Mouse (Mus musculus): ENCODE results near the gene Nup35. TPM values are rescaled to one million over a fixed set of nuclear protein-coding genes. Genes with fewer than 3 reads are reported as not detected.

Nup35 gene
- polyA plus RNA-seq, 1 experiment from 2014 or later, result 57.5 TPM

GRCm38 (mm10) chr2:80600611-80601010 lies 16.4 kb upstream of the Nup35 start:
- Histone ChIP-seq H3K27ac (no peak overlapping the region), H3K27me3 (no peaks in the 10 kb centered on the region), H3K9ac (replicated peaks) (no peak overlapping the region), H3K4me2 (replicated peaks) (no peak overlapping the region), H3K4me1 (replicated peaks) (no peaks in the 10 kb centered on the region), H3K4me3 (replicated peaks) (no peak overlapping the region), H3K36me3 (no peaks in the 10 kb centered on the region), H3K9me3 (no peaks in the 10 kb centered on the region)
- no peak for ATAC-seq

GRCm38 (mm10) chr2:80602756-80603155 lies 14.3 kb upstream of the Nup35 start:
- H3K4me3 ChIP-seq (replicated peaks), result no peak overlapping the region
- H3K27me3 ChIP-seq, result no peaks in the 10 kb centered on the region
- no peak overlapping the region for H3K27ac ChIP-seq
- no peaks in the 10 kb centered on the region for H3K36me3 ChIP-seq
- H3K4me2 ChIP-seq (replicated peaks), result no peak overlapping the region
- H3K9ac ChIP-seq (replicated peaks), result no peak overlapping the region
- no peaks in the 10 kb centered on the region for H3K4me1 ChIP-seq (replicated peaks)
- 95% methylated on average over 13 of the region's 13 CpGs for WGBS
- ATAC-seq, result no peak
- no peaks in the 10 kb centered on the region for H3K9me3 ChIP-seq

GRCm38 (mm10) chr2:80603771-80604426 lies 13.1 kb upstream of the Nup35 start:
- Histone ChIP-seq H3K9me3 (no peaks in the 10 kb centered on the region), H3K4me3 (replicated peaks) (no peak overlapping the region), H3K9ac (replicated peaks) (no peak overlapping the region), H3K27ac (no peak overlapping the region), H3K36me3 (no peaks in the 10 kb centered on the region), H3K4me1 (replicated peaks) (no peaks in the 10 kb centered on the region), H3K27me3 (no peaks in the 10 kb centered on the region), H3K4me2 (replicated peaks) (no peak overlapping the region)
- no peak for ATAC-seq
- 89% methylated on average over 19 of the region's 19 CpGs for WGBS

GRCm38 (mm10) chr2:80612286-80612685 lies 4.8 kb upstream of the Nup35 start:
- H3K9me3 ChIP-seq, result no peaks in the 10 kb centered on the region
- H3K9ac ChIP-seq (replicated peaks), result no peak overlapping the region
- H3K36me3 ChIP-seq, result no peaks in the 10 kb centered on the region
- H3K4me1 ChIP-seq (replicated peaks), result no peaks in the 10 kb centered on the region
- H3K4me3 ChIP-seq (replicated peaks), result no peak overlapping the region
- ATAC-seq, result no peak
- 81% methylated on average over 1 of the region's 1 CpGs for WGBS
- no peak overlapping the region for H3K4me2 ChIP-seq (replicated peaks)
- no peaks in the 10 kb centered on the region for H3K27me3 ChIP-seq
- H3K27ac ChIP-seq, result no peak overlapping the region

GRCm38 (mm10) chr2:80612796-80613195 lies 4.2 kb upstream of the Nup35 start:
- Histone ChIP-seq H3K9me3 (no peaks in the 10 kb centered on the region), H3K27ac (no peak overlapping the region), H3K27me3 (no peaks in the 10 kb centered on the region), H3K4me2 (replicated peaks) (no peak overlapping the region), H3K9ac (replicated peaks) (no peak overlapping the region), H3K36me3 (no peaks in the 10 kb centered on the region), H3K4me1 (replicated peaks) (peaks cover 4% of the 10 kb centered on the region), H3K4me3 (replicated peaks) (no peak overlapping the region)
- no peak for ATAC-seq
- 73% methylated on average over 2 of the region's 2 CpGs for WGBS

- Histone ChIP-seq H3K4me1 (replicated peaks) (peaks cover 18% of the 10 kb centered on the region), H3K27ac (no peak overlapping the region), H3K4me2 (replicated peaks) (no peak overlapping the region), H3K9me3 (no peaks in the 10 kb centered on the region), H3K36me3 (peaks cover 18% of the 10 kb centered on the region), H3K4me3 (replicated peaks) (no peak overlapping the region), H3K27me3 (no peaks in the 10 kb centered on the region), H3K9ac (replicated peaks) (no peak overlapping the region)
- 88% methylated on average over 3 of the region's 3 CpGs for WGBS
- ATAC-seq, result no peak
Measured at GRCm38 (mm10) chr2:80618991-80619390, 2.0 kb downstream of the Nup35 start.

GRCm38 (mm10) chr2:80621921-80622320 lies 4.9 kb downstream of the Nup35 start:
- H3K4me1 ChIP-seq (replicated peaks), result peaks cover 18% of the 10 kb centered on the region
- H3K27me3 ChIP-seq, result no peaks in the 10 kb centered on the region
- H3K4me2 ChIP-seq (replicated peaks), result no peak overlapping the region
- no peak overlapping the region for H3K27ac ChIP-seq
- 95% methylated on average over 3 of the region's 3 CpGs for WGBS
- H3K9me3 ChIP-seq, result no peaks in the 10 kb centered on the region
- ATAC-seq, result no peak
- no peak overlapping the region for H3K9ac ChIP-seq (replicated peaks)
- no peak overlapping the region for H3K4me3 ChIP-seq (replicated peaks)
- H3K36me3 ChIP-seq, result peaks cover 31% of the 10 kb centered on the region

- Histone ChIP-seq H3K27me3 (no peaks in the 10 kb centered on the region), H3K27ac (no peak overlapping the region), H3K36me3 (peaks cover 38% of the 10 kb centered on the region), H3K4me3 (replicated peaks) (no peak overlapping the region), H3K9ac (replicated peaks) (no peak overlapping the region), H3K4me1 (replicated peaks) (no peaks in the 10 kb centered on the region), H3K4me2 (replicated peaks) (no peak overlapping the region), H3K9me3 (no peaks in the 10 kb centered on the region)
- WGBS, result 97% methylated on average over 4 of the region's 4 CpGs
- ATAC-seq, result no peak
Measured at GRCm38 (mm10) chr2:80624523-80624922, 7.5 kb downstream of the Nup35 start.

GRCm38 (mm10) chr2:80632336-80633026 lies 15.4 kb downstream of the Nup35 start:
- Histone ChIP-seq H3K4me3 (replicated peaks) (no peak overlapping the region), H3K27ac (no peak overlapping the region), H3K36me3 (peaks cover 6% of the 10 kb centered on the region), H3K27me3 (no peaks in the 10 kb centered on the region), H3K4me2 (replicated peaks) (no peak overlapping the region), H3K9ac (replicated peaks) (no peak overlapping the region), H3K9me3 (no peaks in the 10 kb centered on the region), H3K4me1 (replicated peaks) (no peaks in the 10 kb centered on the region)
- WGBS, result 90% methylated on average over 13 of the region's 13 CpGs
- ATAC-seq, result no peak

- Histone ChIP-seq H3K4me2 (replicated peaks) (peak overlapping the region; percentile 66), H3K27ac (peak overlapping the region; percentile 80), H3K36me3 (peaks cover 10% of the 10 kb centered on the region), H3K9me3 (no peaks in the 10 kb centered on the region), H3K4me1 (replicated peaks) (peaks cover 12% of the 10 kb centered on the region), H3K27me3 (no peaks in the 10 kb centered on the region), H3K4me3 (replicated peaks) (peak overlapping the region; percentile 91), H3K9ac (replicated peaks) (peak overlapping the region; percentile 81)
- ATAC-seq, result peak; percentile 98
- WGBS, result under 1% methylated on average over 45 of the region's 45 CpGs
Measured at GRCm38 (mm10) chr2:80638364-80639241, 21.6 kb downstream of the Nup35 start.

- no peak for ATAC-seq
- H3K36me3 ChIP-seq, result peaks cover 18% of the 10 kb centered on the region
- 11% methylated on average over 8 of the region's 8 CpGs for WGBS
- peaks cover 12% of the 10 kb centered on the region for H3K4me1 ChIP-seq (replicated peaks)
- no peaks in the 10 kb centered on the region for H3K27me3 ChIP-seq
- peak overlapping the region; percentile 81 for H3K9ac ChIP-seq (replicated peaks)
- no peaks in the 10 kb centered on the region for H3K9me3 ChIP-seq
- H3K4me3 ChIP-seq (replicated peaks), result peak overlapping the region; percentile 91
- peak overlapping the region; percentile 66 for H3K4me2 ChIP-seq (replicated peaks)
- no peak overlapping the region for H3K27ac ChIP-seq
Measured at GRCm38 (mm10) chr2:80639398-80639797, 22.4 kb downstream of the Nup35 start.

- peaks cover 12% of the 10 kb centered on the region for H3K4me1 ChIP-seq (replicated peaks)
- WGBS, result 68% methylated on average over 3 of the region's 3 CpGs
- peak overlapping the region; percentile 66 for H3K4me2 ChIP-seq (replicated peaks)
- no peaks in the 10 kb centered on the region for H3K27me3 ChIP-seq
- peak overlapping the region; percentile 91 for H3K4me3 ChIP-seq (replicated peaks)
- H3K9ac ChIP-seq (replicated peaks), result peak overlapping the region; percentile 48; the same call in 1 of the 2 replicates
- no peak for ATAC-seq
- no peaks in the 10 kb centered on the region for H3K9me3 ChIP-seq
- peaks cover 21% of the 10 kb centered on the region for H3K36me3 ChIP-seq
- no peak overlapping the region for H3K27ac ChIP-seq
Measured at GRCm38 (mm10) chr2:80639864-80640263, 22.8 kb downstream of the Nup35 start.

All from midbrain, embryonic 13.5 days (tissue).